Mouse (Mus musculus): Measurements from ENCODE around the gene Arfip1.
"Not testable (repeated sequence)": the region's sequence is repeated elsewhere in the genome, so short reads cannot be mapped to it uniquely, and the experiment has no call there.

Gene Arfip1

DNA sequence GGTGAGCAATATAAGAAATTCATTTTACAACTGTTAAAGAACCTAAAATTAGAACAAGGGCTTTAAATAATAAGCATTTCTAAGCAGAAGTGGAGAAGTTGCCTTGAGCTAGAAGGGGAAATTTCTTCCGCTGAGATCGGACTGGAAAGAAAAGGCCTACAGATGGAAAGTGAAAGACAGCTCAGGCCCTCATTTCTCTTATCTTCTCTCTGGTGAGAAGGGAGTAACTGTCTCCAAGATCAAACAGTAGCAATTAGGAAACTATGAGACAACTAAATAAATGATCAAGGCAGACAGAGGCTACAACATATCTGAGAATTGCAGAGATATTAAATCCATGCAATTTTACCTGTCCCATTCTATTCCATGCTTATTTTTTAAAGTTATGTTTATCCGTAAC lies 11.9 kb downstream of the Arfip1 start:
- DNase-seq (ENCODE audit: low spot score): no peak

DNA sequence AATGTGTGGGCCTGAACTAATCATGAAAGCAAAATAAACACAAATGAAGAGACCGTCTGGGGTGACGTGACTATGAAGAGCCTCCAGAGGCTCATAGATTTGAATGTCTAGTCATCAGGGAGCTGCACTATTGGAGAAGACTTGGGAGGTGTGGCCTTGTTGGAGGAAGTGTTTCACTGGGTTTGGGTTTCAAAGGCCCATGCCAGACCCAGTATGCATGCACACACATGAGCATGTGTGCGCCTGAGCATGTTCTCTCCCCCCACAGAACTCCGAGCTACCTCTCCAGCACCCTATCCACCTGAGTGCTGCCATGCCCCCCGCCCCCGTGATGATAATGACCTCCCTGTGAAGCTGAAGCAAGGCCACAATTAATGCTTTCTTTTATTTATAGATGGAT lies 12.8 kb downstream of the Arfip1 start:
- no peak for DNase-seq (ENCODE audit: low spot score)

DNA sequence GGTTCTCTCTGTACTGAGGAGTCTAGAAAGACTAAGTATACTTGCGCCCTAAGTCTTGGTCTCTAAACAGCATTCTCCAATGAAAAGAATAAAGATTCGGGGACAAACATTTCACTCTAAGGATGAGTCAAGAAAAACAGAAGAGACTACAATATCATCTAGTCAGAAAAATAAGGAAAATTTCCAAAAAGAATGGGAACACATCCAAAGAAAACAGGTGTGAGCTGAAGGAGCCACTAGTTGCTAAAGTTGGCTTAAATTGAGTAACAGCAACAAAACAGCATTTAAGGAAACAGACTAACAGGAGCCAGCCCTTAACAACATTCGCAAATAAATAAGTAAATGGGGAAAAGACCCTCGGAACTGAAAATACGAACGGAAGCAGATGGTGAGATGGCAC lies 13.9 kb downstream of the Arfip1 start:
- DNase-seq (ENCODE audit: low spot score): no peak

DNA sequence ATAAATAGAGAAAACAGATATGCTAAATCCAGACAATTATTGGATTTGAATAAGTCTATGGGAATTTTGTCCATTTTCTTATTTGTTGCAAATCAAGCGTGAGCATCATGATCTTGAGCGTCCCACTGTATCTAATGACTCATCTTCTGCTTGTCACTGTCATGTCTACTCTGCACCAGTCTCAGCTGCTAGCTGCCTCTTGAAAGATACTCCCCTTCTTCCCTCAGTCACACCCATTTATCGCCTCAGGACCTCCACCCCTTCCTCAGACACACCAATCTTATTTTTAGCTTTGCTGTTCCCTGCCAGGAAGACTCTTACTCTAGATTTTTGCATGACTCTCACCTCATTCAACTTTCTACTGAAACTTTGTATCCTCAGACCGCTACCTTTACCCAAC lies 19.0 kb downstream of the Arfip1 start:
- no peak for DNase-seq (ENCODE audit: low spot score)

DNA sequence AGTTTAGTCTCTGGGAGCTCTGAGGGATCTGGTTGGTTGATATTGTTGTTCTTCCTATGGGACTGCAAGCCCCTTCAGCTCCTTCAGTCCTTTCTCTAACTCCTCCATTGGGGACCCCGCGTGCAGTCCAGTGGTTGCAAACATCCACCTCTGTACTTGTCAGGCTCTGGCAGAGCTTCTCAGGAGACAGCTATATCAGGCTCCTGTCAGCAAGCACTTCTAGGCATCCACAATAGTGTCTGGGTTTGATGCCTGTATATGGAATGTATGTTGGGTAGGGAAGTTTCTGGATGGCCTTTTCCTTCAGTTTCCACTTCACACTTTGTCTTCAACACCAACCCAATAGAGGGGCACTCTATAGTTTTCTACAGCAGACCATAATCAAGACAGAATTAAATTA lies 19.5 kb downstream of the Arfip1 start:
- DNase-seq (ENCODE audit: low spot score): not testable (repeated sequence)

DNA sequence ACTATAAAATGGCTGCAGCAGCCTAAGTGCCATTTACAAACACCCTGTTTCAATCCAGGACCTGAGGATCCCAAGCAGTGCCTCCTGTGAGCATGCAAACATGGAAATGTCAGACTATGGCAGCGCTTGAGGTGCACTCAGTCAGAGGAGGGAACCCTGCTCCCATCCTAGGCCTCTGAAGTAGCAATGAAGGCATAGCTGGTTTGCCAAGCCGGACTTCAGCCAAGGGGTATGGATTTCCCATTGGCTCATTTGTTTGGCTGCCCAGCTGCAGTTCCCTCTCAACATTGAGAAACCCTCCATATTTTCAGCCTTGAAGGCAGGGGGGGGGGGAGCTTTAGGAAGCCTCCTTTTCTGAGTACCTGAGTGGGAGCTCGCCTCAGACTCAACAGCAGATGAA lies 24.1 kb downstream of the Arfip1 start:
- DNase-seq (ENCODE audit: low spot score): no peak

DNA sequence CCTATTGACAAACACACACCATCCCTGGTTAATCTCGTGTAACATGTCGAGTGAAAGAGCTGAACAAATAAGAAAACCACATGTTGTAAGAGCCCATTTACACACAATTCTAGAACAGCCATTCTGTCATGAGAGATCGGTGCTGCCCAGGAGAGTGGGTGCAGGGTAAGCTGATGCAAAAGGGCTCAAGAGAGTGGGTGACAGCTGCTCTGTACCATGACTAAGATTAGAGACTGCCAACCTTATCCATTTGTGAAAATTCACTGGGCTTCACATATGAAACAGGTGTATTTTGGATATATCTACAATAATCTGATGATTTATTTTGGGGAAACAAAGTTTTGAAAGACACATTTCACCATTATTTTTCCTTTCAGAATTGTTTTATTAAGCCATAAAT lies 26.6 kb downstream of the Arfip1 start:
- no peak for DNase-seq (ENCODE audit: low spot score)

DNA sequence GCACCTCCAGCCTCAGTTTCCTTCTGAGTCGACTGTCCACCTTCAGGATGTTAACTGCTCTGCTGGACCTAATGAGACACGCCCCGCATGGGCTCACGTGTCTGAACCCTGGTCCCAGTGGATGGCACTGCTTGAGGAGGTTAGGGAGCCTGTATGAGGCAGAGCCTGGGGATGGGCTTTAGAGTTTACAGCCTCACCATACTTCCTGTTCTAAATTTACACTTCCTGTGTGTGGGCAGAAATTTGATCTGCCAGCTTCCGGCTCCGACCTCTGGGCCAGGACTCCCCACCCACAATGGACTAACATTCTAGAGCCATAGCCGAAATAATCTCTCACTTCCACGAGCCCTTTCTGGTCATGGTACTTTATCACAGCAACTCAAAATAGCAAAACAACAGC lies 35.2 kb downstream of the Arfip1 start:
- DNase-seq (ENCODE audit: low spot score): no peak

DNA sequence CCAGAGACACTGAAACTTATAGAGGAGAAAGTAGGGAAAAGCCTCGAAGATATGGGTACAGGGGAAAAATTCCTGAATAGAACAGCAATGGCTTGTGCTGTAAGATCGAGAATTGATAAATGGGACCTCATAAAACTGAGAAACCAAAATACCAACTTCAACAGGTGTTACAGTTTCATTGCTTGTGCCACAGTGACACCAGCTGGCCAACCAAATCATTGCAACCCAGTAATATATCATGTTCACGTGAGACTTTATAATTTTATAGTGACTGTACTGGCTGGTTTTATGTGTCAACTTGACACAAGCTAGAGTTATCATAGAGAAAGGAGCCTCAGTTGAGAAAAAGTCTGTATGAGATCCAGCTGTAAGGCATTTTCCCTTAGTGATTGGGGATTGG lies 40.0 kb downstream of the Arfip1 start:
- DNase-seq (ENCODE audit: low spot score): peak; percentile 59

DNA sequence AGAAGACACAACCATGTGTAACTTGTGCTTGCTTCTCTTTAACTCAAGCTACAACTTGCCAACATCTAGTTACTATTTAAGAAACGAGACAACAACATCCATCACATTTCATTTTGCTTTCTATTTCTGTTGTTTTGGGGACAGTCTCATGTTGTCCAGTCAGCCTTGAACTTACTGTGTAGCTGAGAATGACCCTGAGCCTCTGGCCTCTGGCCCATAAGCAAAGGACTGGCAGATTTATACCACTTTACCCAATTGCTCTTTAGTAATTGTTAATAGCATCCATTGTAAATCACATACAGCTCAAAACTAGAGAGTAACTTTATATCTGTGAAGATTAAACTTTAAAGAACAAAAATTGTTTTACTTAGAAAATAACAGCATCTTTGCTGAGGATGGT lies 40.5 kb downstream of the Arfip1 start:
- no peak for DNase-seq (ENCODE audit: low spot score)

DNA sequence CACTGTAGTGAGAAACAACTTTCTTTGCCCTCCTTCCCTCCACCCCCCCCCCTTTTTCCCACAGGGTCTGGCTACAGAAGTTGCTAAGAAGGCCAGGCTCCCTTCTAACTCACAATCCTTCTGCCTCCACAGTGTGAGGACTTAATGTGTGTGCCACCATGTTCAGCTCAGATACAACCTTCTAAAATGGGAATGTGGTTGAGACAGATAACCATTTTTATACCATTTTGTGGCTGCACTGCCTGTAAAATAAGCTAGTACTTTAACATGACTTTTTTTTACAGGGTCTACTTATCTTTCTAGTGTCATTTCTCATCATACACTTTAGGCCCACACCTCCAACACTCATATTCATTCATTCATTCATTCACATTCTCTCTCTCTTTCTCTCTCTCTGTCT lies 41.8 kb downstream of the Arfip1 start:
- no peak for DNase-seq (ENCODE audit: low spot score)

DNA sequence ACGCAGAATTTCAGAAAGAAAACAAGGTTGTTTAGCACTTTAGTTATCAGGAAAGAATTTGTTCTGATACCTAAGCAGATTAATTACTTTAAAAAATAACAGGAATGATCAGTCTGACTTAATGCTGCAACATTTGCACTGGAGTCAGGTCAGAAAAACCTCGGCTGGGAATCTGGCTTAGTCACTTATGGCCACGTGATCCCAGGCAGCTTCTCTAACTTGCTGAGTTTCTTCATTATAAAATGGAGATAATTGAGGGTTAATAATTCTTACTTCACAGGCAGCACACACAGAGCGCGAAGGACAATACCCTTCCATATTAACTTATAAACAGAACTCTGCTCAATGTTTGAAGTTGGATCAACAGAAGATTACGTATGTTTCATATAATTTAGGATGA lies 45.4 kb downstream of the Arfip1 start:
- DNase-seq (ENCODE audit: low spot score): no peak

DNA sequence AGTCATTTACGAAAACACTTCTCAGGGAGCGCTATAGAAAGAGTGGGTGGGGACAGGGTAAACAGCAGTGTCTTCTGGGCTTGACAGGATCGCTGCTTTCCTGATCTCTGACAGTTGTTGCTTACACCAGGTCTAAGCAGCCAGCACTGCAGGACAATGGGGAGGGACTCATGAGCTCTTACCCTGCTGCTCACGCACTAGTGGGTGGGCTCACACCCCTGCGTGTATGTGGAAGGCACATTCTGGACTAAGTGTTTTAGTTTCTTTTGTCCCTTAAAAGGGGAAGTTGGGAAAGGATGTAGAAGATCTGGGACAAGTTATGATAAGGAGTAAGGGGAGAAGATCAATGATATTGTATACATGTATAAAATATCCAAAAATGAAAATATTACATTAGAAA lies 49.2 kb downstream of the Arfip1 start:
- DNase-seq (ENCODE audit: low spot score): no peak

DNA sequence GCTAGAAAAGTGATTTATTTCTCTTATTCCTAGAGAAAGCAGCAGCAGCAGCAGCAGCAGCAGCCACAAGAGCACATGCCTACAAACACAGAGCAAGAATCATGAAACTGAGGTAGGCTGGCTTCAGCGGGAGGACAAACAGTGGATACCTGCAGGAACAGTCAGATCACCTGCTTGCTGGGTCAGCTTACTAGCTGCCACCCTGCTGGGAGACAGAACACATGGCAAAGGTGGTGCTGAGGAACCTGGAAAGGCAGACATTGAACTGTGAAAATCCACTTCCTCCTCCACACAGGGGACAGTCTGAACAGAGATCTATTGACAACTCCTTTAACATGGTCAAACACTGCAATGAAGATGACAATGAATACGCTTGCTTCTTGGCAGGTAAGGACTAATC lies 53.4 kb downstream of the Arfip1 start:
- no peak for DNase-seq (ENCODE audit: low spot score)

DNA sequence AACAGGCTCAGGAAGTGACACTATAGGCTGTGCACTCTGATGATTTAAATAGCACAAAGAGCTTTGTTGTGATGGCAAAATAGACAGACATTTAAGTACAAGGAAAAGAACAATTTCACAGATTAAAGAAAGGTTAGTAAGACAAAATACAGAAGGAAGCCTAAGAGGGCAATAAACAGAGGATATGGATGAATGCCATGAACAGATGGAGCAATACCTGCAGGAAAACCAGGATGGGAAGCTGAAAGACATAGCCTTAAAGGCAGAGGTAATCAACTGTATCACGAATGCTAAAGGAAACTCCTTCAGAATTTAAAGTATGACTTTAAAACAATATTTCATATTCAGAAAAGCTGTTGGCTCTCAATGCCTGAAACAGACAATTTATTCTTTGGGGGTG lies 57.5 kb downstream of the Arfip1 start:
- DNase-seq (ENCODE audit: low spot score): no peak

DNA sequence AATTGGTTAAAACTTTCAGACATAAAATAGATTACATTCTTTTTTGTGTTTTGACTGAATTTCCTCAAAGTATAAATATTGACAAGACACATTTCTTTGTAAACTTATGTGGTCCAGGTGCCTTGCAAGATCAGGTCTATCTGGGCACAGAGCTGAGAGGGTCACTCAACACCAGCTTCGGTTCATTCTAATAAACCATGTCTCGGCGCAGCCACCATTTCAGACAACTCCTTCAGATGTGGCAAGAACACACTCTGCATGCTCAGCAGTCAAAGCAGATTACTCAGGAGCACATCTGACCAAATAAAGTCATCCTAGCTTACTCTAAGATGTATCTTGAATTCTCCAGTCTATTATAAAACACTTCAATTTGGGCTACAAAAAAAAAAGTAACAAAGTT lies 66.3 kb downstream of the Arfip1 start:
- DNase-seq (ENCODE audit: low spot score): no peak

DNA sequence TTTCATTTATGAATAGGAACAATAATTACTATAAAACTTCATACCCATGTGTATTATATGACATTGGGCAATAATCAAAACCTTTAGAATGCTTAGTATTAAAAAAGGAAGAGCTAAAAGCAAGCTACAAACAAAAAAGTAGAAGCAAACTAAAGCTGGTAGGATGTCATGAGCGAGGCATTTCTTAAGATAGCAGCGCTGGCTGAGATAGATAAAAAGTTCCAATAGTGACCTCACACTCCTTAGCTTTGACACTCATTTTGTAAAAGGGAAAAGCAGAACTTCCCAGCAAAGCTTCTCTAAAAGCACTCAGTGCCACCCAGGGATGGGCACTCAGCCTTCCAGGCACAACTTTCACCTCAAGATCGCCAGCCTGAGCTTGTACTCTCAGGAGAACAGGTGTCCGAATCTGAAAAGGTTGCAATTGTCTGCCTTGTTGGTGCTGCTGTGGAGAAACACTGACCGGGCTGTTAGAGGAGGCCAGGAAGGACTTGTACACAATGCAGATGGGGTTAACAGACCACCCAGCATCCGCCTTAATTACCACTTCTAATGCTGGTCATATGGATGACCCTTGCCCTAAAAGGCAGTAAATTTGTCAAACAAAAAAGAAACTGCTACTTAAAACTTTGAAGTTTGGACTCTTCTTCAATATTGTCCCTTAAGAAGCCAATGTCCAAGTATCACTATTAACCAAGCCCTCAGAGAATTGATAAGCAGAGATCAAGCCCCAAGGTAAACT lies 69.5 kb downstream of the Arfip1 start:
- no peak for DNase-seq (ENCODE audit: low spot score)

DNA sequence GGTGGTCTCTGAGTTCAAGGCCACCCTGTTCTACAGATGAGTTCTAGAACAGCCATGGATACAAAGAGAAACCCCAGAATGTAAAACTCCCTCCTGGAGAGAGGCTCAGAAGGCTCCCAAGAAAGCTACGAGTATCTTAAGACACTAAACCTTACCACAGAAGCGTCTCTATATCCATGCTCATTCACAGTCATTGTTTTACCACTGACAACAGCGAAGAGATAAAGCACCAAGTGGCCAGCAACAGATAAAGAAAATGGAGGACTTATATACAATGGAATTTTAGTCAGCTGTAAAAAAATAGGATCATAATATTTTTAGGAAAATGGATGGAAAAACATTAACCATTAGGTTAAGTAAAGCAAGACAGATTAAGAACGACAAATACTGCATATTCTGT lies 77.2 kb downstream of the Arfip1 start:
- no peak for DNase-seq (ENCODE audit: low spot score)

DNA sequence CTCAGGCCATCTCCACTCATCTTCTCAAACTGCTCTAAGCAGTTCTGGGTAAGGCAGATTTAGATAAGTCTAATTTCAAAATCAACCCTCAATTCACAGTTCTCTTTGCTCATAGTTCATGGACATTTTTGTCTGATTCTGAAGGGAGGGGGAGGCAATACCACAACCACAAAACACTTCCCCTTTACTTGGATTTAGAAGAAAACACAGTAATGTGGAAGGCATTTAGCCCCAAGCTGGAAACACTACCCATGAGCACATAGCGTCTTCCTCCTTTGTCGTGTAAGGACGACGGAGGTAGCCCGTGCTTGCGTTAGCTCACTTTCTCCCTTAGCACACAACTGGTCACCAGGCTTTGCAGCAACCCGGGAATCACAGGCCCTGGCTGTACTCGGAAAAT lies 78.1 kb downstream of the Arfip1 start:
- DNase-seq (ENCODE audit: low spot score): no peak

DNA sequence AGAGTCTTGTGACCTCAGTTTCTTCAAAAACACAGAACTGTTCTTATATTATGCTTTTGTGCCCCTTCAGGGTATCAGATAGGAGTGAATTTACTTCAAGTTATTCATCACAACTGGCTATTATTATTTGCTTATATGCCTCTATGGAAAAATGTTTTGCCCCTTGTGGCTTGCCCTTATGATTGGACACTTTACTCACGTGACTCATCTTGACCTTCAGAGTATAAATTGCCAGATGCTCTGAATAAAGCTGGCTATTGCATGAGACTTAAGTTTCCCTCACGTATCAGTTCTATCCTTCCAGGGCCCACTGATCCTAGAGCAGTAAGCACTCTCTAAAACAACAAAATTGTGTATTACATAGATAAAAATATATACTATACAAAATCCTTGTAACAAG lies 80.3 kb downstream of the Arfip1 start:
- no peak for DNase-seq (ENCODE audit: low spot score)

DNA sequence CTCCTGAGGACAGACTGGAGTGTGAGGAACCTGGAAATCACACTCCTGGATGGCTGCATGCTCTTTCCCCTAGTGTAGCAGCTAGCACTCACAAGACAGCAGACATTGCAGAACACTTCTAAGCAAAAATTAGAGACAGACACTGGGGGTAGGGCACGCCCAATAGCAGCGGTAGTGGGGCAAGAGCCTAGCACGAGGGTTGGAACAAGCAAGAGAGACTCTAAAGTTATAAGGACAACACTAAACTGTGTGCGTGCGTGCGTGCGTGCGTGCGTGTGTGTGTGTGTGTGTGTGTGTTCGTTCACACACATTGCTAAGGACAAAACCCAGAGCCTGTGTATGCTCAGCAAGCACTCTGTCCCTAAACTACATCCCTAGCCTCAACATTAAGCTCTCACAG lies 81.9 kb downstream of the Arfip1 start:
- no peak for DNase-seq (ENCODE audit: low spot score)

DNA sequence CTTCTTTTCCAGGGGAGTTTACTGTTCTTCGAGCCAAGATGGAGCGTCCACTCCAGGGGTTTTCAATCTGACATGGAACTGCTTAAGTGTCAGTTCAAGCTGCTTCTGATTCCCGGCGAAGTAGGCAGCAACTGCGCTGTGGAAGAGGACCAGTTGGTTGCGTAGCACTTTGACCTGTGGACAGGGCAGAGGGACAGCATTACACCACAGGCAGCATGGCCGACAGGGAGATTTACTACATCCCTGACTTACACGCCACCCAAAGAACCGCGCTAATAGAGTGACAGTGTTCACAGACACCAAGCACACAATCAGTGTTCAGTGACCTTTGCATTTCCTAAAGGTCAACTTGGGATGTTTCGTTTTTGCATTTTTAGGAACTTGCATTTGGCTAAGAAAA lies 84.7 kb downstream of the Arfip1 start:
- no peak for DNase-seq (ENCODE audit: low spot score)

DNA sequence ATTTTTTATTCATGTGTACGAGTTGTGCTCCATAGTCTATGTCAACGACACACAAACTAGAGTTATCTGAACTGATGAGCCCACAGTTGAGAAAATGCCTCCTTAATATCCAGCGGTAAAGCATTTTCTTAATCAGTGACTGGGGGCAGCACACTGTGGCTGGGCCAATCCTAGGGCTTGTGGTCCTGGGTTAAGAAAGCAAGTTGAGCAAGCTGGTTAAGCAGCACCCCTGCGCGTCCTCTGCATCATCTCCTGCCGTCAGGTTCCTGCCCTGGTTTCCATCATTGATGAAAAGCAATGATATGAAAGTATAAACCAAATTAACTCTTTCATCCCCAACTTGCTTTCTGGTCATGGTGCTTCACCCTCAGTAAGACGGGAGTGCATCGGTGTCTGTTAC lies 89.8 kb downstream of the Arfip1 start:
- DNase-seq (ENCODE audit: low spot score): no peak

DNA sequence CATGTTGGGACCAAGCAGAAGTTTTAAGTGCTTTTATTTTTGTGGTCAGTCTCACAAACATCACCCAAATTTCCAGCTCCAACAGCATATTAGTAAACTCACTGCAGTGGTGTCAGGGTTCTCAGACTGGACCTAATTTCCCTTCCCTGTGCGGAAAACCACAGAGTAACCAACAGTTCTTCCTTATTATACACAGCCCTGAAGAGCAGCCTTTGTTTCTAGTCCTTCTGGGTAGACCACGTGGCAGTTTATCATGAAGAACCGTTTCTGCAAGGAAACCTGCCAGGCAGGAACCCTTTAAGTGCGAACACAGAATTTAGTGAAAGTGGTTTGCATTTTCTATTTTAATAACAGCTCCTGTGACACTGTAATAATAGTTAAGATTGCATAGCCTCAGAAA lies 90.3 kb downstream of the Arfip1 start:
- no peak for DNase-seq (ENCODE audit: low spot score)

DNA sequence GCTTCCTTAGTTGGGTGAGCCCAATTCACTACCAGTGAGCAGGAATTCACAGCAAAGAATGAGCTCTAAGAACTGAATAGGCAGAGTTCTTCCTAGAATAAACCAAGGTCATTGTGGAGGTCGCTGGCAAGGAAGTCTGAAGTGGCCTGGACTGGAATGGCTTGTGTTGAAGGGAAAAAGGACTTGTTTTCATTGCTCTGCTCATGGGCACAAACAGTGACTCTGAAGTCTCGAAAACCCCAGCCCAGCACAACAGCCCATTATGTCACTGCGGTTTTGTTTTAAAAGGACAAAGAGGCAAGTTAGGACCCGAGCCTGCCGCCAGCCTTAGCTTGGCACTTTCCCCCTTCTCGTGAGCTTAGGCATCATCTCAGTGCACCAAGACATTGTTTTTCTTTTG lies 93.7 kb downstream of the Arfip1 start:
- DNase-seq (ENCODE audit: low spot score): no peak
